Mouse (Mus musculus): ENCODE data around the gene Rpp14. TPM values are rescaled to one million over a fixed set of nuclear protein-coding genes. Genes with fewer than 3 reads are reported as not detected.

Gene Rpp14
- total RNA-seq (2014; rRNA removed) (16.1 and 18.9 TPM in 2 replicates), polyA plus RNA-seq (2015; fragmentation: Nextera tagmentation; extraction: Ambion mirVana) (36.2 and 45.3 TPM in 2 replicates)

DNA sequence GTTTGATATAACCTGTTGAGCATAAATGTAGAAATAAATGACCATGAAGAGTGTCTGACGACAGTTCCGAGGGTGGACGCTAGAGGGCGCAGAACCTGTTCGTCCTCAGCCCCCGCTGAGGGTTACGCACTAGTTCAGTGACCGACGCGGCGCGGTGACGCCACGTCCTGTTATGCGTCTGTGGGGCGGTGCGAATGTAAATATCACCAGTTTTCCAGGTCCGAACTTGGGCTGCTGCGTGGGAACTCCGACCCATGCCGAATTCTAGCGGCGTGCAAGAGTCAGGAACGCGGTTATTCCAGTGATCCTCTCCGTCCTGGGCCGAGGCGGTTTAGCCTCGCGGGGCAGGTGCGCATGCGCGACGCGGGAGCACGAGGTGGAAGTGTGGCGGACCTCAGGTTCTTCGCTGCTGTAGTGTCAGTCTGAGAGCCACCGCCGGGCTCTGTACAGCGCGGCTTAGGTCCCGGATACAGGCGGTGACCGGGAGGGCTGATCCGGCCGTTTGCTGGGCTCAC lies at the start of gene Rpp14:
Rpp14 (plus strand) TSS at position 203 of the 515 bp plus-strand sequence.
- under 1% methylated on average over 47 of the region's 47 CpGs for WGBS
- ATAC-seq: peak; percentile 96
- Histone ChIP-seq H3K9me3 (ENCODE audit: low read length) (no peaks in the 10 kb centered on the region), H3K27ac (peak within 1 kb of the TSS; percentile 88), H3K4me2 (ENCODE audit: low read depth, low read length) (peak within 1 kb of the TSS; percentile 66), H3K4me3 (ENCODE audit: low read length) (peak within 1 kb of the TSS; percentile 64), H3K36me3 (ENCODE audit: insufficient read depth, low read length) (no peaks in the 10 kb centered on the region; the same call in 1 of the 2 replicates), H3K27me3 (ENCODE audit: insufficient read depth, low read length) (no peaks in the 10 kb centered on the region), H3K4me1 (ENCODE audit: insufficient read depth, low read length) (0 out of 2 replicates have a peak, but pooled peaks cover 3% of the 10 kb centered on the region), H3K9ac (replicated peaks; ENCODE audit: low read length) (peak within 1 kb of the TSS; percentile 79)
- TF ChIP-seq CTCF (IDR thresholded peaks at IDR 0.05; ENCODE audit: low read depth): peak; percentile 99
- DNase-seq (ENCODE audit: low spot score): peak; percentile 98

DNA sequence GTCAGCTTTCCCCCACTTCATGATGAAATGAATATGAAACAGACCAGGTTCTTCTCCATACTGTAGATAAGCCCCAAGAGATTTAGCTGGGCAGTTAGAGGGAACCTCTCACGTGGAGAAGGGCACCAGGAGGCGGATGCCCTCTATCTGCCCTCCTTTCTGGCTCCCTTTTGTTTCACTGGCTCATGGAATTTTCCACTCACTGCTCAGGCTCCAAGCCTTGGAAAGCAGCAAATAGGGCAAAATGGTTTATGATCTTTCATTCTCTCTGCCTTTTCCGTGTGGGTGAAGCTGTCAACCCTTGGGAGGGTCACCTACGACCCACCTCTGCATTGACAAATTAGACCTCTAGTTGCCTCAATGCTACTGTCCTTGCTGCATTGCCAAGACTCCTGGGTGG lies 49.6 kb upstream of the Rpp14 start:
- no peaks in the 10 kb centered on the region for H3K36me3 ChIP-seq (ENCODE audit: insufficient read depth, low read length)
- DNase-seq (ENCODE audit: low spot score) (no peak), ATAC-seq (no peak)
- H3K4me2 ChIP-seq (ENCODE audit: low read depth, low read length): no peak overlapping the region
- no peaks in the 10 kb centered on the region for H3K9me3 ChIP-seq (ENCODE audit: low read length)
- no peak overlapping the region for H3K9ac ChIP-seq (replicated peaks; ENCODE audit: low read length)
- peaks cover 3% of the 10 kb centered on the region; the same call in 1 of the 2 replicates for H3K4me1 ChIP-seq (ENCODE audit: insufficient read depth, low read length)
- H3K4me3 ChIP-seq (ENCODE audit: low read length): no peak overlapping the region
- no peaks in the 10 kb centered on the region for H3K27me3 ChIP-seq (ENCODE audit: insufficient read depth, low read length)
- 38% methylated on average over 4 of the region's 4 CpGs for WGBS
- H3K27ac ChIP-seq: no peak overlapping the region
- no peak for TF ChIP-seq CTCF (IDR thresholded peaks at IDR 0.05; ENCODE audit: low read depth)

DNA sequence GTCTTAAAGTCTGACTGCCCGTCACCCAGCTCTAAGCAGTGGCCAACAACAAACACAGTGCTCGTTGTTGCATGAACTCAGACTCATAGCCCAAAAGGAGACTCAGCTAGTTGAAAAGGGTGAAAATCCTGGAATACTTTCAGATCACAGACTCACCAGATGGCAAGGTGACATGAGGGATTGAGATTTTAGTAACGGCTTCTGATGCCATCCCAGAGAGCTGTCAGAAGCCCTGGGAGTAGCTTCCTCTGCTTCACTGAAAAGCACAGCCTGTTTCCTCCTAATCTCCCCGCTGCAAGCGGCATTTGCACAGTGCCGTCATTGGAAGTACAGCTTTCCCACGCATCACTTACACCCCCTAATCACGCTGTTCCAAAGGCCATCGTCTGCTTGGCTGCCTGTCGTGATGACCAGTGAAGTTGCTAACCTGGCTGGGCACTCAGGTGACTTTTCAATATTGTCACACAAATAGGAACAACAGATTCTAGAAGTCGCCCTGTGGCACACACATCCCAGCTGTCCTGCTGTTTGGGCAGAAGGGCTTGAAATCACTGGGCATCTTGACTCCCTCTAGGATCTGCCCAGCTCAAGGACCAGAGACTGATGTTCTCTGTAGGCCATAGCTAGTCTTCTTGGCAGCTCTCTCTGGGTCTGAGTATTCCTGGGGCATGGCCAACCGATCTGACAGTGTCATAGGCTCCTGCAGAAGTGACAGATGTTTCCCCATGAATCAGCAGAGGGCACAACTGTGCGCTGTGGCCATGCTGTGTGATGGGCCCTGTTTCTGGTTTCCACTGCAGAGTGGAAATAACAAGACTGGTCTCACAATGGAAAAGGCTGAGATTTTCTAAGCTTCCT lies 47.9 kb upstream of the Rpp14 start:
- H3K4me3 ChIP-seq (ENCODE audit: low read length): no peak overlapping the region
- H3K4me2 ChIP-seq (ENCODE audit: low read depth, low read length): no peak overlapping the region
- peak; percentile 82 for ATAC-seq
- H3K27ac ChIP-seq: peak overlapping the region; percentile 62; the same call in 1 of the 2 replicates
- H3K9ac ChIP-seq (replicated peaks; ENCODE audit: low read length): no peak overlapping the region
- DNase-seq (ENCODE audit: low spot score): peak; percentile 51
- no peak for TF ChIP-seq CTCF (IDR thresholded peaks at IDR 0.05; ENCODE audit: low read depth)
- no peaks in the 10 kb centered on the region for H3K9me3 ChIP-seq (ENCODE audit: low read length)
- H3K36me3 ChIP-seq (ENCODE audit: insufficient read depth, low read length): no peaks in the 10 kb centered on the region
- no peaks in the 10 kb centered on the region for H3K27me3 ChIP-seq (ENCODE audit: insufficient read depth, low read length)
- H3K4me1 ChIP-seq (ENCODE audit: insufficient read depth, low read length): peaks cover 3% of the 10 kb centered on the region; the same call in 1 of the 2 replicates
- 55% methylated on average over 13 of the region's 13 CpGs for WGBS

DNA sequence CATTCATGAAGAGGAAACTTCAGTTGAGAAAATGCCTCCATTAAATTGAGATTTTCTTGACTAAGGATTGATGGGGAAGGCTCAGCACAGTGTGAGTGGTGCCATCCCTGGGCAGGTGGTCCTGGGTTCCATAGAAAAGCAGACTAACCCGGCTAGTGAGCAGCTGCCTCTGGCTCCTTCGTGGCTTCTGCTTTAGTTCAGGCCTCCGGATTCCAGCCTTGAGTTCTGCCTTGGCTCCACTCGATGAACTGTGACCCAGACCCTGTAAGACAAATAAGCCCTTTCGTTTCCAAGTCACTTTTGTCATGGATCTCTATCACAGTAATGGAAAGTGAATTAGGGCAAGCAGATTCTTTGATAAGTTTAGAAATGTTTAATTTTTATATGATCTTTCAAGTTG lies 45.6 kb upstream of the Rpp14 start:
- H3K27ac ChIP-seq: no peak overlapping the region
- no peak for TF ChIP-seq CTCF (IDR thresholded peaks at IDR 0.05; ENCODE audit: low read depth)
- H3K4me2 ChIP-seq (ENCODE audit: low read depth, low read length): no peak overlapping the region
- no peak for ATAC-seq
- H3K9ac ChIP-seq (replicated peaks; ENCODE audit: low read length): no peak overlapping the region
- H3K9me3 ChIP-seq (ENCODE audit: low read length): no peaks in the 10 kb centered on the region
- no peak overlapping the region for H3K4me3 ChIP-seq (ENCODE audit: low read length)
- WGBS: 65% methylated on average over 5 of the region's 5 CpGs
- peaks cover 3% of the 10 kb centered on the region; the same call in 1 of the 2 replicates for H3K4me1 ChIP-seq (ENCODE audit: insufficient read depth, low read length)
- DNase-seq (ENCODE audit: low spot score): no peak
- no peaks in the 10 kb centered on the region for H3K36me3 ChIP-seq (ENCODE audit: insufficient read depth, low read length)
- H3K27me3 ChIP-seq (ENCODE audit: insufficient read depth, low read length): no peaks in the 10 kb centered on the region

DNA sequence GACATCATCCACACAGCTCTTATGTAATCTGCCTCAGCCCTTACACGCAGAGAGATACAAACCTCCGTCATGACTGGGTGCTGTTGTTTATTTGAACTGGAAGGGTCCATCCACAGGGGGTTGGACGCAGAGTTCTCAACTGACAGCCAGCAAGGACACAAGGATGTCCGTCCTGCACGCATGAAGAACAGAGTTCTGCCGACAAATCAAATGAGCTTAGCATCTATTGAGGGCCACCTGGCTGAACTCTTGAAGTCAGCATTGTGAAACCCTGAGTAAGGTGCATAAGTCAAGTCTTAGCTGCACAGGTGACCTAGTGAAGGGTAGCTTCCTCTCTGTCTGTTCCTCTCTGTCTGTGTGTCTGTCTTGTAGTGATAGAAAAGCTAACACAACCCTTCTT lies 44.2 kb upstream of the Rpp14 start:
- no peak for TF ChIP-seq CTCF (IDR thresholded peaks at IDR 0.05; ENCODE audit: low read depth)
- Histone ChIP-seq H3K27ac (no peak overlapping the region), H3K4me3 (ENCODE audit: low read length) (no peak overlapping the region), H3K4me1 (ENCODE audit: insufficient read depth, low read length) (peaks cover 3% of the 10 kb centered on the region; the same call in 1 of the 2 replicates), H3K27me3 (ENCODE audit: insufficient read depth, low read length) (no peaks in the 10 kb centered on the region), H3K4me2 (ENCODE audit: low read depth, low read length) (no peak overlapping the region), H3K9me3 (ENCODE audit: low read length) (no peaks in the 10 kb centered on the region), H3K36me3 (ENCODE audit: insufficient read depth, low read length) (no peaks in the 10 kb centered on the region), H3K9ac (replicated peaks; ENCODE audit: low read length) (no peak overlapping the region)
- WGBS: 87% methylated on average over 6 of the region's 6 CpGs
- no peak for ATAC-seq
- DNase-seq (ENCODE audit: low spot score): no peak

DNA sequence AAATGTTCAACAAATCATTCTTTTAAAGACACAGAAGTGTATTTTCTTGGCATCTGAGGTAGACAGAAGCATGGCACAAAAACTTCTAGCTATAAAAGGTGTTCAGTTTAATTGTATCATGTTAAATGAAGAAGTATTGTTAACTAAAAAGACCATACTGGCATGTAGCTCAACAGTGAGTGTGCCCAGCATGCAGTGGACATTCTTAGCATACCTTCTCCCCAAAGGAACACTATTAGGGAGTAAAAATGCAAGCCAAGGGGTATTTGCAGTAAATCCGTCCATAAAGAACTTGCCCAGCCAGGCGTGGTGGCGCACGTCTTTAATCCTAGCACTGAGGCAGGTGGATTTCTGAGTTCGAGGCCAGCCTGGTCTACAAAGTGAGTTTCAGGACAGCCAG lies 43.8 kb upstream of the Rpp14 start:
- no peak overlapping the region for H3K27ac ChIP-seq
- no peak overlapping the region for H3K4me3 ChIP-seq (ENCODE audit: low read length)
- no peak overlapping the region for H3K4me2 ChIP-seq (ENCODE audit: low read depth, low read length)
- DNase-seq (ENCODE audit: low spot score): no peak
- TF ChIP-seq CTCF (IDR thresholded peaks at IDR 0.05; ENCODE audit: low read depth): no peak
- H3K27me3 ChIP-seq (ENCODE audit: insufficient read depth, low read length): no peaks in the 10 kb centered on the region
- H3K9ac ChIP-seq (replicated peaks; ENCODE audit: low read length): no peak overlapping the region
- no peaks in the 10 kb centered on the region for H3K9me3 ChIP-seq (ENCODE audit: low read length)
- no peak for ATAC-seq
- 83% methylated on average over 5 of the region's 5 CpGs for WGBS
- H3K36me3 ChIP-seq (ENCODE audit: insufficient read depth, low read length): no peaks in the 10 kb centered on the region
- peaks cover 3% of the 10 kb centered on the region; the same call in 1 of the 2 replicates for H3K4me1 ChIP-seq (ENCODE audit: insufficient read depth, low read length)
